Mouse (Mus musculus) cerebellum, postnatal 4 days (tissue): ENCODE measurements around the gene Dlx2.

Experiments used
- DNase-seq, 2 experiments: peaks; one replicate each; pipeline ENCODE4 v3.0.0; 2022; ENCODE audit warnings: low spot score in 2 of 2, mixed read lengths in 1 of 2

Gene Dlx2

DNA sequence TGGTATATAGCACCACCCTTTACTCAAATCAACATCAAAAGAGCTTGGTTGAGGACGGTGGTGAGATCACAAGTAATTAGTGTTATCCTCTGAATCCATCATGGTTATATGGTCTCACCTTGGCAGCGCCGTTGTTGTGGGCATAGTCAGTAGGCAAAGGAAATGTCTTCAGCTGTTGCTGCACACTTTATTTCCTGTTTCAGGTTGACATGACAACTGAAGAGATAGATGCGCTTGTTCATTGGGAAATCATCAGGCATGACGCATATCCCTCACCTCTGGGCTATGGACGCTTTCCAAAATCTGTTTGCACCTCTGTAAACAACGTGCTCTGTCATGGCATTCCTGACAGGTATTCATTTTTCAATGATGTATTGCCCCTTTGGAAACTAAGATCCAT is 35.3 kb downstream of the Dlx2 start:
- no peak for DNase-seq

- DNase-seq: no peak
Observed at GRCm38 (mm10) chr2:71504852-71505251, 41.7 kb downstream of the Dlx2 start.

- no peak for DNase-seq
Observed at GRCm38 (mm10) chr2:71499276-71500230, 47.0 kb downstream of the Dlx2 start.

- DNase-seq: no peak
Observed at GRCm38 (mm10) chr2:71497175-71497574, 49.4 kb downstream of the Dlx2 start.

DNA sequence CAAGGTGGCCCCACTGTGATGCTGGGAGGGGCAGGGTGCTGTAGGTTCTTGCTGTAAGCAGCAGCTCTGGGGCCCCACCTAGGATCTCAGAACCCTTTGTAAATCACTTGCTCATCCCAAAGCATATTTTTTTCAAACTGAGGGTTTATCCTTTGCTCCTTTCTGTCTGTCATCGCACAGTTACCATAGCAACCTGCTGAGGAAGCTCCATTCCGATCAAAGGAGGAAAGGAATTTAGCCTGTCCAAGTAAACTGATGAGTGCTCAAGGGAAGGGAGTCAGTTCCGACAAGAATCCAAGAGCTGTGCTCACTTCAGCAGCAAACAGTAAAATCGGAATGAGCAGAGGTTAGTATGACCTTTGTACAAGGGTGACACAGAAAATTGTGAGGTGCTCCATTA is 51.6 kb downstream of the Dlx2 start:
- DNase-seq: no peak

- DNase-seq: no peak
Observed at GRCm38 (mm10) chr2:71494503-71494902, 52.1 kb downstream of the Dlx2 start.
